Mouse (Mus musculus): ENCODE measurements around the gene Prlh. TPM values are rescaled to one million over a fixed set of nuclear protein-coding genes. Genes with fewer than 3 reads are reported as not detected.

Gene Prlh
- total RNA-seq, 1 experiment from 2014 or later, result not detected

- no peak for ATAC-seq (replicated peaks; ENCODE audit: insufficient number of reproducible peaks, low FRiP score, low TSS enrichment, poor library complexity, severe bottlenecking)
These were observed 5.7 kb upstream of the Prlh start for GRCm38 (mm10) chr1:90947252-90947651.

DNA sequence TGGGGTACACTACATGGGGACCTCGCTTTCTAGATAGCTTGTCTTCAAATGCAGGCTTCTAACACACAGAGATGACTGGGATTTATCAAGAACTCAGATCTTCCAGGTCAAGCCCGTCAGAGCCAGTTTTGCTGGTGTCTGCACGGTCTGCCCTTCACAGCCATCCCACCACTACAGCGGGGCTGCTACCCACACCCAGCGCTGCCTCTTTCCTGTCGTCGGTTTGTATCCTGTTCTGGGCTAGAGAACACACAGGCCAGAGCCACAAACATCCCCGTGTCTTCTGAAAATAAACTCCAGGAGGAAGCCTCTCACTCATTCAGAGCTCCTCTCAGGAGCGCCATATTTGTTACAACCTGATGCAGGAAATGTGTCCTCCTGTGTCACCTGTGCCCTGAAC, 3.6 kb upstream of the Prlh start:
- ATAC-seq (replicated peaks; ENCODE audit: insufficient number of reproducible peaks, low FRiP score, low TSS enrichment, poor library complexity, severe bottlenecking), result no peak

DNA sequence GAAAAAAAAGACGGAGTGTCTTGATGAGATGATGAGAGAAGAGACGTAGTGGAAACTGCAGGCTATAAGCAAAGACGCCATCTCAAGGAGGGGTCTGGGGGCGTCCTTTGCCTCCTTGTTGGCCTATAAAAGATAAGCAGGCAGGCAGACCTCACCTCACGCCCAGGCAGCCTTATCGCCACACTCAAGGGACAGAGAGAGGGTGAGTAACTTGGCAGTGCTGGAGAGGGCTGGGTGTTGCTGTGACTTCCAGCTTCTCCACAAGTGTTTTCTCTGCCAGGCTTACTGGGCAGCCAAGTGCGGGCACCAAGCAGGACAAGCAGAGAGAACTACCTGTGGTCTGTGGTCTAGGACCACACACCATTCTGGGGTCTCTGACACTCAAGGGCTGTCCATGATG, 1.2 kb upstream of the Prlh start:
- no peak for ATAC-seq (replicated peaks; ENCODE audit: insufficient number of reproducible peaks, low FRiP score, low TSS enrichment, poor library complexity, severe bottlenecking)

DNA sequence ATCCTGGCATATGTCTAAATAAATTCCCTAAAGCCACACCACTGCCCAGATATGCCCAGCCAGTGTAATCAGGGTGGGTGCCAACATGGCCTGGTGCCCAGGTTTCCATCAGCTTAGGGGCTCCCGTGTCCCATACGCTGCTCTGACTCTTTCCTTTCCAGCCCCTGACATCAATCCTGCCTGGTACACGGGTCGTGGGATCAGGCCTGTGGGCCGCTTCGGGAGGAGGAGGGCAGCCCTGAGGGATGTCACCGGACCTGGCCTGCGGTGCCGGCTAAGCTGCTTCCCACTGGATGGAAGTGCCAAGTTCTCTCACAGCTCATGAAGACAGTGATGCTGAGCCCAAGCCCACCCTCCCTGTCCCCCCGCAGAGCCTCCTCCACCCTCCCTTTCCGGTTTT, 780 bp downstream of the Prlh start:
- no peak for ATAC-seq (replicated peaks; ENCODE audit: insufficient number of reproducible peaks, low FRiP score, low TSS enrichment, poor library complexity, severe bottlenecking)

- ATAC-seq (replicated peaks; ENCODE audit: insufficient number of reproducible peaks, low FRiP score, low TSS enrichment, poor library complexity, severe bottlenecking), result no peak
These were observed 3.6 kb downstream of the Prlh start for GRCm38 (mm10) chr1:90956245-90957096.

DNA sequence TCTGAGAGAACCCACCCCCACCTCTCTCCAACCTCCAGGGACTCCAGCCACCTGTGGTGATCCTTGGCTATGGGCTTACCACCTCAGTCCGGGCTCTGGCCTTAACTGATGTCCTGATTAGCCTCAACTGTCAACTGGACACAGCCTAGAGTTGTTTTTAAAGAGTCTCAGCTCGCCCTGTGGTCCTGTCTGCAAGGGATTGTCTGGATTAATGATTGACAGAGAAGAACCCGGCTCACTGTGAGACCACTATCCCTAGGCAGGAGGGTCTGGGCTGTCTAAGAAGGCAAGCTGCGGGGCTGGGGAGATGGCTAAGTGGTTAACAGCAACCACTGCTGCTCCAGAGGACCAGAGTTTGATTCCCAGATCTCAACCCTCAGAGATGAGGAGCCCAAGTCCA, 9.6 kb downstream of the Prlh start:
- no peak for ATAC-seq (replicated peaks; ENCODE audit: insufficient number of reproducible peaks, low FRiP score, low TSS enrichment, poor library complexity, severe bottlenecking)

DNA sequence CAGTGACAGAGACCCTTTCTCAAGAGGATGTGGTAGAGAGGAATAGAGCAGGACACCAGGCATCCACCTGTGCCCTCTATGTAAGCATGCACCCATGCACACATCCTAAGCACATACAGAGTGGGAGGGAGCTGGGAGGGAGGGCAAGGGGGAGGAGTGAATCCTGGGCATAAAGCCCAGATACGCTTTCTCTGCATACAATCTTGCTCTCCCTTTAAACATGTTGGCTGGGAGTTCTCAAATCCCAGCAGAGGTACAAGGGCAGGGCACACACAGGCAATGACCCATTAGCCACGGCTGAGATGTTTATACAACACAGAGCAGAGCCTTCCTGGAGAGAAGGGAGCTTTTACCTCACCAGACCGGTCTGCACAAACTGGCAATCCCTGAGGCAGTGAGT, 10.1 kb downstream of the Prlh start:
- ATAC-seq (replicated peaks; ENCODE audit: insufficient number of reproducible peaks, low FRiP score, low TSS enrichment, poor library complexity, severe bottlenecking), result no peak

DNA sequence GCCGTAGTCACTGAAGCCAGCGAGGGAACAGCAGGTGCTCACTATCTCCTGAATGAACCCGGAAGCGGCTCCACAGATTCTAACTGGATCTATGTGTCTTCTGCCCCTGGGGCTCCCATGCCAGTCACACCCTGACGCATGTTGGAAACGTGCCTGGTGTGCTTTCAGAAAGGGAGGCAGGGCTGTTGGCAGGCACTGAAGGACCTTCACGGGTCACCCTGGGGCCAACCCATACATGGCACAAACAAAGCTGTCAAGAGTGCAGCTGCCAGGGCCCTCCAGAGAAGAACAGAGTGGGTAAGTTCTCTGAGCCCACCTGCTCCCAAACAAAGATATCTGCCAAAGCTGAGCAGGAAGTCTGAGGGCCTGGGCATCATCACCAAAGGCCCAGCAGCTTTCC, 14.7 kb downstream of the Prlh start:
- no peak for ATAC-seq (replicated peaks; ENCODE audit: insufficient number of reproducible peaks, low FRiP score, low TSS enrichment, poor library complexity, severe bottlenecking)

DNA sequence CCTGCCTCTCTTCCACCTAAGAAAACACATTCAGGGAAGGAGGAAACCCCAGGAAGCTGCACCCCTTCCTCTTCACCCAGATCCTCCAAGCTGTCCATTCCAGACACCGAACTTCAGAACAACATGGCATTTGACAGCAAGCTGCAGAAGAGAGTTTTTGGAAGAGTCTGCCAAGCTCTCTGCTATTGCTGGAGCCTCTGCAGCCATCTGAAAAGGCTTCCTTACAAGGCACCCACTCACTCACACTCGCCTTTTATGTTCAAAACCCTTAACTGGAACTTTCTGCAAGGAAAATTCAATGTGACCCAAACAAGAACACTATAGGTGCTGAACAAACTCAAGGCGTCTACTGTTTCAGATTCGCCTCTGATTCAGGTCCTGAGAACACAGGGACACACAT, 15.7 kb downstream of the Prlh start:
- no peak for ATAC-seq (replicated peaks; ENCODE audit: insufficient number of reproducible peaks, low FRiP score, low TSS enrichment, poor library complexity, severe bottlenecking)

- no peak for ATAC-seq (replicated peaks; ENCODE audit: insufficient number of reproducible peaks, low FRiP score, low TSS enrichment, poor library complexity, severe bottlenecking)
These were observed 16.5 kb downstream of the Prlh start, which contains the start of gene Rab17 for GRCm38 (mm10) chr1:90969347-90969784. Rab17 (minus strand) TSS chr1:90969661.

- no peak for ATAC-seq (replicated peaks; ENCODE audit: insufficient number of reproducible peaks, low FRiP score, low TSS enrichment, poor library complexity, severe bottlenecking)
These were observed 17.0 kb downstream of the Prlh start for GRCm38 (mm10) chr1:90969881-90970390.

DNA sequence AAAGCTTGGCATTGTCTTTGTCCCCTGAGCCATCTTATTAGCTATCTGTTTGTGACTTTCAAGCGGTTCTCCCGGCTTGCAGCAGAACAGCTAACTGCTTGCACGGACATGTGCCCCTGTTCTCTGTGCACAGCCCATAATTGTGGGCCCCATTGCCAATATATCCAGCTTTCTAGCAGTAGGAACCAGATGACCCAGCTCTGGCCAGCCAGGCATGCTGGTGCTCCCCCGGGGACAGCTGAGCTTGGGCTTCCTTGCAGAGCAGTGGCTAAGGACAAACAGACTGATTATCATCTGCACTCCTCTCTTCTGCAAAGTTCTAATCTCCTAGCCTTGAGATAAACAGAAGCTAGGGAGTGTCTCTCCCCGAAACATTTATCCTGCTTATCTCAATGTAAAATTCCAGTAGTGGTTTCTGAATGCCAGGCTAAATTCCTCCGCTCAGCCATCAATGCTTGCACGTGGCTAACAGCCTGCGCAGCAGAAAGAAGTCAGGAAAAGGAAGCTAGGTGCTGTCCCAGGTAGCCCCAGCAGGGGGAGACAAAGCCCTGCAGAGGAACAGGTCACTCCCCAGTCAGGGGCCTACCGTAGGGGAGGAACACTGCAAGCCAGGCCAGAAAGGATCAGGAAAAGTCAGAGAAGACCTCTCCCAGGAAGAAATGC, 20.1 kb downstream of the Prlh start:
- peak; percentile 81 for ATAC-seq (replicated peaks; ENCODE audit: insufficient number of reproducible peaks, low FRiP score, low TSS enrichment, poor library complexity, severe bottlenecking)

DNA sequence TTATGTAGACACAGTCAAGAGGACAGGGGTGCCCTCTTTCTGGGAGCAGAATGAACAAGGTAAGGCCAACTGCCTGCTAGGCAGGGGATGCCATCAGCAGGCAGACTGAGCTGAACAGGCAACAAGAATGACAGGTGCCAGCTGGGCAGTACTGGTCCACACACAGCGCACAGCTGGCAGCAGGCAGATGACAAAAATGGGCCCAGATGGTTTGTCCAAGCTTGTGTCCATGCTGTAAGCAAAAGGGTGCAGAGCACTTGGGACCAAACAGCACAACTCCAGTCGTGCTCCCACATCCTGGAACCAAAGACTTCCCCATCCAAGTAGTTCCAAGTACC, 20.6 kb downstream of the Prlh start:
- ATAC-seq (replicated peaks; ENCODE audit: insufficient number of reproducible peaks, low FRiP score, low TSS enrichment, poor library complexity, severe bottlenecking), result no peak

DNA sequence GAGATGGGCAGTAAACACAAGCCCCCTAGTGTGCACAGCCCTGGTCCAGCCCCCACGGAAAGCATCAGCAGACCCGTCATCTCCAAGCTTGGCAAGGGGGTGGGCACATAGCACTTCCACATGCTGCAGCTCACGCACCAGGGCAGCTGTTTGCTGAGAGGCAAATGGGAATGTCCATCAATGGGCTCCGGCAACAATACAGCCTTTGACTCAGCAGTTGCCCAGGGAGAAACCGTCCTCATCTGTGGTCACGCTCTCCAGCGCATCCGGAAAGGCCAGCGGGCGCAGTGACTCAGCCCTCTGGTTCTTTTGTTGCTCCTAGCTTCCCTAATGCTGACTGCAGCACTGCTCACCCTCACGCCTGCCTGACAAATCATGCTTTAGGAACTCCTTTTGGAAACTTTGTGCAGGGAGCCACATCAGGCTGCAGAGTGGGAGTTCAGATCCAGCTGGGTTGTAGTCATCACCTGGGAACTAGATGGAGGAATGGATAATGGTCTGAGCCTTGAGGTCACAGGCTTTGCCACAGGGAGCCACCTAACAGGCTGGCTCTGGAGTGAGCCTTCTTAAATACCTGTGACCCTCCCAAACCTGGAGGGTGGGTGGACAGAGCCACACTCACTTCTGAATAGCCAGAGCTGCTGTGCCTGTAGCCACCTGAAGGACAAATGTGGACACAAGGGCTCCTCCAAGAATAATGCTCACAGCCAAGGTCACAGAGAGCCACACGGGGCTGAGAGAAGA, 22.2 kb downstream of the Prlh start:
- ATAC-seq (replicated peaks; ENCODE audit: insufficient number of reproducible peaks, low FRiP score, low TSS enrichment, poor library complexity, severe bottlenecking), result peak; percentile 62

DNA sequence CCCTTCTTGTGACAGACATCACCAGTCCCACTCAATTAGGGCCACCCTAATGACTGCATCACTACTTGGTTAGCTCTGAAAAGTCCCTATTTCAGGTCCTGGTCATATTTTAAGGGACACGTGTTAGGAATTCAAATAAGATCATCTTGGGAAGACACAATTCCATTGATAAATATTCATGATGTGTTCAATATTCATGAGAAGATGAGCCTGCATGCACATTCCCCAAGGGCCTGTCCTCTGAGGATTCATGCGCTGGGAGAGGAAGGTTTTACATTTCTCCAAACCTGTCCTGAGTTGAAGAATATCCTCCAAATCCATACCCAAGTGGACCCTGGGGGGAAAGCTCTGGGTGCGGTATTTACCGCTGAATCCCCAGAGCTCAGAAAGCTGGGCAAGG, 23.1 kb downstream of the Prlh start:
- ATAC-seq (replicated peaks; ENCODE audit: insufficient number of reproducible peaks, low FRiP score, low TSS enrichment, poor library complexity, severe bottlenecking), result no peak

DNA sequence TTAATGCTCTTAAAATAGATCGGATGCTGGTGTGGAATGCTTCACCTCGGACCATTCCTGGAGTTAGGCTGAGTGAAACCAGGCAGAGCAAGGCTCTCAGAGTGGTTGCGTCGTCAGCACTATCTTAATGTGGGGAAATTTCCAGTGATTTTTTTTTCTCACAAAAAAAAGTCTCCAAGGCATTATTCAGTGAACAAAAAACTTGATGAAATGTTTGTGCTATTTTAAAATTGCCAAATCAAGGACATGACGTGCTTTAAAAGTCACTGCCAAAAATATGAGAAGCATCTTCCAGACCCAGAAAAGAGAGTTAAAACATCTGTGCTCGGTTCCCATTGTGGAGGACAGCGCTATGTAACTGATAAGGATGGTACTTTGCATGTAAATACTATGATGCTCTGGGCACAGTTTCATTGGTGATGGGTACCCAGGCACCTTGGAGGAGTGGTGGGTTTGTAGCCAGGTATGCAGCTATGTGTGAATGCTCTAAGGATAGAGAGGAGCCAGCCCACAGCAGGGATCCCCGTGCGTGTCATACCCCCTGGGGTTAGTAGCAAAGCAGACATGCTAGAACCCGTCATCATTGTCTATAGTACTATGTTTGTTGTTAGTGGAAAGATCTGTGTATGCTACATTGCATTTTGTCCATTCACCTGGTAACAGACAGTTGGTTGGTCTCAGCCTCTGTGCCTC, 27.9 kb downstream of the Prlh start:
- ATAC-seq (replicated peaks; ENCODE audit: insufficient number of reproducible peaks, low FRiP score, low TSS enrichment, poor library complexity, severe bottlenecking), result no peak

DNA sequence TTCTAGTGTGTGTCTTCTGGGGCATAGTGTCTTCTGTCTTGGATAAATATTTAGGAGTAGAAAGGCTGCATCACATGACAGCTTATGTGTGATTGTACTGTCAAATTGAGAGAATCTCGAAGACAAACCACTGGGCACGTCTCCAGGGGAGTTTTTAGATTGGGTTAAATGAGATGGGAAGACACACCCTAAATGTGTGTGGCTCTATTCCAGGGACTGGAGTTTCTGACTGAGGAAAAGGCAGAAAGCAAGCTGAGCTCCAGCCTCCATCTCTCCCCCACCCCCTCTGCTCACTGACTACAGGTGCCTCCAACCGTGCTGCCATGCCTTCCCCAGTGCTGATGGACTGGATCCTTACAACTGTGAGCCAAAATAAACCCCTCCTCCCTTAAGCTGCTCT, 28.4 kb downstream of the Prlh start:
- no peak for ATAC-seq (replicated peaks; ENCODE audit: insufficient number of reproducible peaks, low FRiP score, low TSS enrichment, poor library complexity, severe bottlenecking)

DNA sequence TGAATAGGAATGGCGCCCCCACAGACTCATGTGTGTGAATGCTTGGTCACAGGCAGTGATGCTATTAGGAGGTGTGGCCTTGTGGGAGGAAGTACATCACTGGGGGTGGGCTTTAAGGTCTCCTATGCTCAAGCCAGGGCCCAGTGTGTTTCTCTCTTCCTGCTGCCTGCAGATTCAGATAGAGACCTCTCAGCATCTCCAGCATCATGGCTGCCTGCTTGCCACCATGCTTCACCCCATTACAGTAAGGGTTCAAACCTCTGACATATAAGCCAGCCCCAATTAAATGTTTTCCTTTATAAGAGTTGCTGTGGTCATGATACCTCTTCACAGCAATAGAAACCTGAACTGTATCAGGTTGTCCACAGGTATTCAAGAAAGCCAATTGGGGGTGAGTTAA, 43.0 kb downstream of the Prlh start:
- no peak for ATAC-seq (replicated peaks; ENCODE audit: insufficient number of reproducible peaks, low FRiP score, low TSS enrichment, poor library complexity, severe bottlenecking)

- no peak for ATAC-seq (replicated peaks; ENCODE audit: insufficient number of reproducible peaks, low FRiP score, low TSS enrichment, poor library complexity, severe bottlenecking)
These were observed 44.2 kb downstream of the Prlh start for GRCm38 (mm10) chr1:90997136-90997535.

Data from monocyte, adult 5-6 weeks (primary cell).